Mouse (Mus musculus): ENCODE measurements around the gene Tmem190.

DNA sequence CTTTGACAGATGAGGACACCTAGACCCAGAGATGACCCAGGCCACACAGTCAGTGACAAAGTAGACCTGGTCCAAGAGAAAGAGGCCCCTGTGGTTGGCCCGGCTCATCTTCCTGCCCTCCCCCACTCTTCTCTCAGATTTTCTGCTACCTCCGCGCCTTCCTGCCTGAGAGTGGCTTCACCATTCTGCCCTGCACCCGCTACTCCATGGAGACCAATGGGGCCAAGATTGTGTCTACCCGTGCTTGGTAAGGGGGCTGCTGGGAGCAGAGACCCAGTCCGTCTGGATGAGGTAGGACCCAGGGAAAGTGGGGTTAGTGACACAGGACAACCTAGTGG, 40.3 kb upstream of the Tmem190 start:
- TF ChIP-seq CTCF (IDR thresholded peaks at IDR 0.05; ENCODE audit: control insufficient read depth, insufficient read depth, insufficient replicate concordance, low read depth, low read length): no peak
- no peak for TF ChIP-seq POLR2A (IDR thresholded peaks at IDR 0.05; ENCODE audit: control insufficient read depth, low read depth, low read length)

All from testis, adult 2 months (tissue).